Mouse (Mus musculus): Measurements from ENCODE around the gene Mindy1. TPM values are rescaled to one million over a fixed set of nuclear protein-coding genes. Genes with fewer than 3 reads are reported as not detected.
A peak's percentile ranks its signal among the peaks of the same experiment; 100 is the strongest.

Mindy1 gene
- polyA plus RNA-seq, 1 experiment from 2014 or later, result 42.5 TPM

GRCm38 (mm10) chr3:95310968-95311882 lies 30.1 kb downstream of the Mindy1 start:
- 67% methylated on average over 9 of the region's 9 CpGs for WGBS
- no peak overlapping the region for H3K4me3 ChIP-seq (ENCODE audit: low read depth, low read length)
- peaks cover 4% of the 10 kb centered on the region for H3K4me1 ChIP-seq (ENCODE audit: control insufficient read depth, insufficient read depth, low read length)
- ATAC-seq, result no peak
- H3K27me3 ChIP-seq (ENCODE audit: control insufficient read depth, insufficient read depth, low read depth, low read length), result no peaks in the 10 kb centered on the region
- no peak overlapping the region for H3K4me2 ChIP-seq (ENCODE audit: low read length)
- H3K27ac ChIP-seq (ENCODE audit: low read length), result no peak overlapping the region
- no peaks in the 10 kb centered on the region for H3K36me3 ChIP-seq (ENCODE audit: control insufficient read depth, insufficient read depth, low read length)
- H3K9me3 ChIP-seq (replicated peaks; ENCODE audit: control insufficient read depth, low read length, poor library complexity, severe bottlenecking), result no peaks in the 10 kb centered on the region
- H3K9ac ChIP-seq (ENCODE audit: low read depth, low read length), result no peak overlapping the region

- Histone ChIP-seq H3K9ac (ENCODE audit: low read depth, low read length) (no peak overlapping the region), H3K27me3 (ENCODE audit: control insufficient read depth, insufficient read depth, low read depth, low read length) (no peaks in the 10 kb centered on the region), H3K4me1 (ENCODE audit: control insufficient read depth, insufficient read depth, low read length) (peaks cover 11% of the 10 kb centered on the region), H3K4me3 (ENCODE audit: low read depth, low read length) (no peak overlapping the region), H3K36me3 (ENCODE audit: control insufficient read depth, insufficient read depth, low read length) (no peaks in the 10 kb centered on the region), H3K9me3 (replicated peaks; ENCODE audit: control insufficient read depth, low read length, poor library complexity, severe bottlenecking) (no peaks in the 10 kb centered on the region), H3K4me2 (ENCODE audit: low read length) (no peak overlapping the region), H3K27ac (ENCODE audit: low read length) (no peak overlapping the region)
- ATAC-seq, result no peak
- 84% methylated on average over 6 of the region's 6 CpGs for WGBS
Measured at GRCm38 (mm10) chr3:95312623-95313022, 31.5 kb downstream of the Mindy1 start.

- H3K9ac ChIP-seq (ENCODE audit: low read depth, low read length), result no peak overlapping the region; the same call in 1 of the 2 replicates
- ATAC-seq, result no peak
- H3K9me3 ChIP-seq (replicated peaks; ENCODE audit: control insufficient read depth, low read length, poor library complexity, severe bottlenecking), result no peaks in the 10 kb centered on the region
- no peaks in the 10 kb centered on the region for H3K36me3 ChIP-seq (ENCODE audit: control insufficient read depth, insufficient read depth, low read length)
- H3K4me3 ChIP-seq (ENCODE audit: low read depth, low read length), result no peak overlapping the region
- no peak overlapping the region for H3K27ac ChIP-seq (ENCODE audit: low read length)
- H3K27me3 ChIP-seq (ENCODE audit: control insufficient read depth, insufficient read depth, low read depth, low read length), result no peaks in the 10 kb centered on the region
- H3K4me1 ChIP-seq (ENCODE audit: control insufficient read depth, insufficient read depth, low read length), result peaks cover 16% of the 10 kb centered on the region
- WGBS, result 43% methylated on average over 7 of the region's 7 CpGs
- H3K4me2 ChIP-seq (ENCODE audit: low read length), result no peak overlapping the region
Measured at GRCm38 (mm10) chr3:95313476-95313875, 32.3 kb downstream of the Mindy1 start.

- Histone ChIP-seq H3K27me3 (ENCODE audit: control insufficient read depth, insufficient read depth, low read depth, low read length) (no peaks in the 10 kb centered on the region), H3K36me3 (ENCODE audit: control insufficient read depth, insufficient read depth, low read length) (no peaks in the 10 kb centered on the region), H3K9ac (ENCODE audit: low read depth, low read length) (peak overlapping the region; percentile 90; the same call in 1 of the 2 replicates), H3K27ac (ENCODE audit: low read length) (peak overlapping the region; percentile 86; the same call in 1 of the 2 replicates), H3K4me3 (ENCODE audit: low read depth, low read length) (peak overlapping the region; percentile 63), H3K4me2 (ENCODE audit: low read length) (peak overlapping the region; percentile 73), H3K9me3 (replicated peaks; ENCODE audit: control insufficient read depth, low read length, poor library complexity, severe bottlenecking) (no peaks in the 10 kb centered on the region), H3K4me1 (ENCODE audit: control insufficient read depth, insufficient read depth, low read length) (peaks cover 20% of the 10 kb centered on the region)
- 58% methylated on average over 6 of the region's 6 CpGs for WGBS
- ATAC-seq, result no peak
Measured at GRCm38 (mm10) chr3:95314075-95314474, 32.9 kb downstream of the Mindy1 start.

GRCm38 (mm10) chr3:95314486-95315093 lies 33.4 kb downstream of the Mindy1 start, which contains the start of gene Cers2:
TSS of gene Cers2 (plus strand) at chr3:95314791.
- no peaks in the 10 kb centered on the region for H3K9me3 ChIP-seq (replicated peaks; ENCODE audit: control insufficient read depth, low read length, poor library complexity, severe bottlenecking)
- H3K4me3 ChIP-seq (ENCODE audit: low read depth, low read length), result peak within 1 kb of the TSS; percentile 63
- peak within 1 kb of the TSS; percentile 73 for H3K4me2 ChIP-seq (ENCODE audit: low read length)
- H3K27ac ChIP-seq (ENCODE audit: low read length), result peak within 1 kb of the TSS; percentile 86
- peak within 1 kb of the TSS; percentile 90 for H3K9ac ChIP-seq (ENCODE audit: low read depth, low read length)
- no peaks in the 10 kb centered on the region for H3K27me3 ChIP-seq (ENCODE audit: control insufficient read depth, insufficient read depth, low read depth, low read length)
- peak; percentile 33 for ATAC-seq
- H3K36me3 ChIP-seq (ENCODE audit: control insufficient read depth, insufficient read depth, low read length), result no peaks in the 10 kb centered on the region
- peaks cover 20% of the 10 kb centered on the region for H3K4me1 ChIP-seq (ENCODE audit: control insufficient read depth, insufficient read depth, low read length)
- 2% methylated on average over 17 of the region's 27 CpGs for WGBS

- Histone ChIP-seq H3K9me3 (replicated peaks; ENCODE audit: control insufficient read depth, low read length, poor library complexity, severe bottlenecking) (no peaks in the 10 kb centered on the region), H3K4me2 (ENCODE audit: low read length) (peak overlapping the region; percentile 73), H3K27ac (ENCODE audit: low read length) (peak overlapping the region; percentile 86), H3K4me1 (ENCODE audit: control insufficient read depth, insufficient read depth, low read length) (peaks cover 20% of the 10 kb centered on the region), H3K9ac (ENCODE audit: low read depth, low read length) (peak overlapping the region; percentile 90), H3K4me3 (ENCODE audit: low read depth, low read length) (peak overlapping the region; percentile 63), H3K27me3 (ENCODE audit: control insufficient read depth, insufficient read depth, low read depth, low read length) (no peaks in the 10 kb centered on the region), H3K36me3 (ENCODE audit: control insufficient read depth, insufficient read depth, low read length) (no peaks in the 10 kb centered on the region)
- ATAC-seq, result peak; percentile 91
- under 1% methylated on average over 47 of the region's 71 CpGs for WGBS
Measured at GRCm38 (mm10) chr3:95315094-95315843, 34.1 kb downstream of the Mindy1 start.

- peak overlapping the region; percentile 73 for H3K4me2 ChIP-seq (ENCODE audit: low read length)
- no peaks in the 10 kb centered on the region for H3K9me3 ChIP-seq (replicated peaks; ENCODE audit: control insufficient read depth, low read length, poor library complexity, severe bottlenecking)
- H3K4me3 ChIP-seq (ENCODE audit: low read depth, low read length), result peak overlapping the region; percentile 63
- WGBS, result 13% methylated on average over 9 of the region's 9 CpGs
- peaks cover 20% of the 10 kb centered on the region for H3K4me1 ChIP-seq (ENCODE audit: control insufficient read depth, insufficient read depth, low read length)
- H3K9ac ChIP-seq (ENCODE audit: low read depth, low read length), result peak overlapping the region; percentile 90
- H3K27ac ChIP-seq (ENCODE audit: low read length), result peak overlapping the region; percentile 86
- no peaks in the 10 kb centered on the region for H3K36me3 ChIP-seq (ENCODE audit: control insufficient read depth, insufficient read depth, low read length)
- no peaks in the 10 kb centered on the region for H3K27me3 ChIP-seq (ENCODE audit: control insufficient read depth, insufficient read depth, low read depth, low read length)
- peak; percentile 0; the same call in 1 of the 2 replicates for ATAC-seq
Measured at GRCm38 (mm10) chr3:95315844-95316550, 34.9 kb downstream of the Mindy1 start.

GRCm38 (mm10) chr3:95317414-95318080 lies 36.4 kb downstream of the Mindy1 start:
- no peak for ATAC-seq
- Histone ChIP-seq H3K4me2 (ENCODE audit: low read length) (peak overlapping the region; percentile 14; the same call in 1 of the 2 replicates), H3K4me1 (ENCODE audit: control insufficient read depth, insufficient read depth, low read length) (peaks cover 20% of the 10 kb centered on the region), H3K27me3 (ENCODE audit: control insufficient read depth, insufficient read depth, low read depth, low read length) (no peaks in the 10 kb centered on the region), H3K4me3 (ENCODE audit: low read depth, low read length) (no peak overlapping the region), H3K9me3 (replicated peaks; ENCODE audit: control insufficient read depth, low read length, poor library complexity, severe bottlenecking) (no peaks in the 10 kb centered on the region), H3K36me3 (ENCODE audit: control insufficient read depth, insufficient read depth, low read length) (no peaks in the 10 kb centered on the region), H3K9ac (ENCODE audit: low read depth, low read length) (0 out of 2 replicates have a peak overlapping the region, but pooled peaks have one; percentile 5), H3K27ac (ENCODE audit: low read length) (no peak overlapping the region)
- 20% methylated on average over 12 of the region's 12 CpGs for WGBS
